Mouse (Mus musculus): ENCODE results near the gene Gnas.

The Gnas gene

DNA sequence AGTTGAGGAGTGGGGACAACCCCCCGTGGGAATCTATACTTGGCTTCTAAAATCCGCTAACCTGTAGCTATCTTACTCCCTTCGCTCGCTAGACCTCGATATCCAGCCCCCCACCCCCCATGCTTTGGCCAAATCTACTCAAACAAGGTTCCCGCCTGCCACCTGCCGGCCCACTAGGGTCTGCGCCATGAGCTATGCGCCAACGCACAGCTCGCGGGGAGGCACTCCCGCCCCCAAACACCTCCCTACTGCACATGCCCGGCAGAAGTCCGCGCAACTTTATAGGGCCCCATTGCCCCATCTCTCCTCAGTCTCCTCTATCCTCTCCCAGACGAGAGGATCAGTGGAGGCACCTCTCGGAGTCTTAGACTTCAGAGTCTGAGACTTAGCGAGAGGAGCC lies at the start of gene Gnas:
Gnas (plus strand) TSS at position 310 of the 400 bp plus-strand sequence.
- DNase-seq: peak; percentile 66 to 79

GRCm38 (mm10) chr2:174242431-174242830 lies 41.7 kb upstream of the Gnas start:
- no peak for DNase-seq

DNA sequence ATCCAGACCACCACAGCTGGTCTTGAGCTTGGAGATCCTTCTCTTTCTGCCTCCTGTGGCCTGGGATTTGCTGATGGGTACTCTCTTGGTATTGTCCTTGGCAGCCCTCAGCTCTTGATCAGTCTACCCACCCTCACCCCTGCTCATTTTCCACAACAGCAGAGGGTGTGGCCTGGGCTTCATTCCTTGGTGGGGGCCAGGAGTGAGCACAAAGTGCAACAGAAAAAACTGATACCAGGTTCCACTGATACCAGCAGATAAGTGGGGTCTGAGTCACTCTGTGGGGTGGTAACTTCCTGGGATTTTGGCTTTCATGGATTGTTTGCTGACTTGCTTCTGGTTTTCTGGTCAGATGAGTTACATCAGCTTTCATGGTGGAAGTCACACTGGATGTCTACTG lies 32.2 kb upstream of the Gnas start:
- DNase-seq: no peak

DNA sequence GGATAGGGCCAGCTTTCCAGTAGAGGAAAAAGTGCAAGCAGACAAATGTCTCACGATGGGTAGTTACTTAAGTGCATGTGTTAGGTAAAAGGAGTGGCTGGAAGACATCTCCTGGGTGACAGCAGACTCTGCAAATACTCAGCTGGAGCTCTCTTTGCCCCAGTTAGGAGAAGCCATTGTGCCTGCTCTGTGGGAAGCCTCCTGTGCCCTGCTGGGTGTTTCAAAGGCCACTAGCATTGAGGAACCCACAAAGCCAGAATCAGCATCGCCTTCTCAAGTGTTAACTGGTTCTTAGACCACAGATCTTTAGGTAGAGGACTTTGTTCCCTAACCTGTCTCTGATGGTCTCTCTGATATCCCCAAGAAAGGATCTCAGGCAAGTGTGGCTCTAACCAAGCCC lies 26.8 kb upstream of the Gnas start:
- DNase-seq: no peak

DNA sequence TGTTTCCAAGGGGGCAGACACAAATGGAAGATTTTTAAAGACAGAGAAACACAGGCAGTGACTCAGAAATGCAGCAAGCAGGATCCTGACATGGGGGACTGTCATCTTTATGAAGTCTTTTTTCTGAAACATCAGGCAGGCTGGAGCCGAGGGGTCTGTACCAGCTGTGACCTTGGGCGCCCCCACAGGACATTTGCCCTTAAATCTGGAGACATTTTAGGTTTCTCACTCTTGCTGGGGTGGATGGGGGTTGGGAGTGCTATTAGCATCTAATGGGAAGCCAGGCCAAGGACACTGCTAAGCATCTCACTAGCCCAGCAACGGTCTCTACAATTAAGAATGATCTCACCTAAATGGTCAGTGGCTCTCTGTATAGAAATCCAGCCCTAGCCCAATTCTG lies 24.1 kb upstream of the Gnas start:
- no peak for DNase-seq

GRCm38 (mm10) chr2:174260908-174261800 lies 23.0 kb upstream of the Gnas start:
- DNase-seq: no peak

DNA sequence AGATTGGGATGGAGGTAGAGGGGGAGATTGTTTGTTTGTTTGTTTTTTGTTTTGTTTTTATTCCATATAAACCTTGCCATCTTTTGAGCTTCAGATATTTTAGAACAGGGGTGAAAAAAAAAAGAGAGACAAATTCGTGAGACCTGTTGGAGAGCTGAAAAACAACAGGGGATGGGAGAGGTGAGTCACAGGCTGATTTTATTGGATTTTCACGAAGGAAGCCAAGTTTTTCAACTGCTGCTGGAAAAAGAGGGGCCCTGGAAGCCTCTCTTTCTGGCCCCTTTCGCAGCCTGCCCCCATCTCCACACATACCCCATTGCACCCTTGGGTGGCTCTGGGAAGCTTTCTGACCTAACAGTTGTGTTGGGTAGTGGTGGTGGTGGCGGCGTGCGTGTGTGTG lies 22.3 kb upstream of the Gnas start:
- no peak for DNase-seq

GRCm38 (mm10) chr2:174263110-174263815 lies 20.9 kb upstream of the Gnas start:
- no peak for DNase-seq

DNA sequence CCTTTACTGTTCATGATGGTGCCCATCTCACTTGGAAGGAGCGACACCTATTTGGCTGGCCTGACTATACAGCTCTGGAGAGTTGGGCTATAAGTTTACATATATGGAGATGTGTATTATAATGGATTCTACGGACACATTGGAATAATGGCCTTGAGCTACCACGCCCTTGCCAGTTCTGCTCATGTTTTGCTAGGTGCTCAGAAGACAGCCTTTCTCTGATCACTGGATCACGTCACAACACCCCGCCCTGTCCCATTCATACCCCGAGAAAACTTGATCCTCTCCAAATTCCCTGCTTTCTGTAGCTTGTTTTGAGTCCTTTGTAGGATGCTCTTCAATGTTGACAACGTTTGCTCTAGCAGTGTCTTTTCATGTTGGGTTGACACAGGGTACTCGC lies 19.9 kb upstream of the Gnas start:
- no peak for DNase-seq

DNA sequence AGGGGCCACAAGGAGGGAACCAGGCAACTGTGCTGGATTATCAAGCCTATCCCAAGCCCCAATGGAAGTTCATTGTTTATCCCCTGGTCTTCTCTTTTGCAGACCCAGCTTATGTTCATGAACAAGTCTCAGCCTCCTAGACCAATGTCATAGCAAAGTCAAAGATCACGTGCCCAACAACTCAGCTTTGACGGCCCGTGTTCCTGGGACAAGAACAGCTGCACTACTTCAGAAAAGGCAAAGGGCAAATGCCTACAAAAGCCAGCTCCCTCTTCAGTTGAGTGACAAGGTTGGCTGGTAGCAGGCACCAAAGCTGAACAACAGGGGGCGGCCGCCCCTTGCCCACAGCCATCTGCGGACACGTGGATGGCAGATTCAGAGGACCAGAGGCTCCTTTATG lies 13.7 kb upstream of the Gnas start:
- DNase-seq: no peak

- DNase-seq: no peak
These were observed 12.7 kb upstream of the Gnas start for GRCm38 (mm10) chr2:174271459-174271858.

DNA sequence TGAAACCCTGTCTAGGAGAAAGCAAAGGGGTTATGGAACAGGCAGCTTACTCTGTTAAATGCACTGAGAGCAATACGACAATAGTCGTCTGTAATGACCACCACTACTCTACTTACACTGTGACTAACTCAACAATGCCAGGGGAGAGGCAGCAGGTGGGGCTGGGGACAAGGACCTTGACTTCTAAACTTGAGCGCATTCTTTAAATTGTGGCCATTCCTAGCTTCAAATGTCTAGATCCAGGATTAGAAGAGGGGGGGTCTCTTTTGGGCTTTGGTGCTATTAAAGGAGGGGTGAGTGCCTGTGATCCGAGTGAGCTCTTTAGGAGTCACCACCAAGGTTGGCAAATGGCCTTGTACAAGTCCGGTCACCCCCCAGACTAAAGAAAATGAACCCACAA lies 11.0 kb upstream of the Gnas start:
- no peak for DNase-seq

DNA sequence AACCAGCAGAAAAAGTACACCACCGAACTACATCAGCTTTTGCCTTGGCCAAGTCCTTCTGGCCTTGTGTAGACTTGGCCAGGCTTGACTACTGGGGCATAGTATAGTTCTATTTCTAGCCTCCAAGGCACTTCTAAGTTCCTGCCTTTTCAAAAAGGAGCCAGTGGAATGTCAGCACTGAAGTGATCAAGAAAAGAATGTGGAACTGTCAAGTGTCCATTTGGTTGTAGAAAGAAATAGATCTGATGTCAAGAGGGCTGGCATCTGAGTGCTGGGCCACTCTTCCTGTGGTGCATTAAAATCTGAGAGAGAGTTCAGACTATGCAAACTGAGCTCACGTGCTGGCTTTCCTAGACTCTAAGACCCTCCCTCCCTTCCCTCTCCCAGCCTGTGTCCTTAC lies 10.2 kb upstream of the Gnas start:
- DNase-seq: no peak

DNA sequence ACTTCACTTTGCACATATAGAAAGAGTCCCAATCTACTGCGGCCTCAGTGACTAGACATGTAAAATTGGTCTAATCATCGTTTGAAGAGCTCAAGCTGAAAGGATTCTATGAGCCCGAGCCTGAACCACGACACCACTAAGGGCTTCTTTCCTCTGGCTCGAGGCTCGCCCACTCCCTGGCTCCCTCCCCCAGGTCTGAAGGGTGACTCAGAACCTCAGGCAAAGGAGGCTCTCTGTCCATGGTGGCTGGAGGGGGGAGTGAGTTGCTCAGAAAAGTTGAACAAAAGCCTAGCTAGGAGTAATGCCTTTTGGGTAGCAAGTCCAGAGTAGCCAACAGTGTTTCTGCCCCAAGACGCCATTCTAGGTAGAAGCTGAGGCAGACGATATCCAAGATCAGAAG lies 4.3 kb upstream of the Gnas start:
- no peak for DNase-seq

DNA sequence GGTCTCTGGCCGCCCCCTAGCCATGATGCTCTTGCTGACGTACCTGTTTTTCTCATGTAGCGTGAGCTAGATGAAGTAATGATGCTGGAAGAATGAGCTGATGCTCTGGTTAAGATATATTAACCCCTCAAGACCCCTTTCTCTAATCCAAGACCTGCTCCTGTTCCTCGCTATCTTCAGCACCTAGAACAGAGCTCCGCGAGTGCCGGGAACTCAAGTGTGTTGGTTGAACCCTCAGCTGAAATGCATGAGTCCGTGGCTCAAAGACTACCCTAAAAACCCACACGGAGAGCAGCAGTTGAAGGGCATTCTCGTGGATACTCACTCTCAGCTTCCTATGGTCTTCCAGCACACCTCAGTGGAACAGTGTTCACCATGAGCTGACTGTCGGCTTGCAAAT lies 779 bp upstream of the Gnas start:
- no peak for DNase-seq

DNA sequence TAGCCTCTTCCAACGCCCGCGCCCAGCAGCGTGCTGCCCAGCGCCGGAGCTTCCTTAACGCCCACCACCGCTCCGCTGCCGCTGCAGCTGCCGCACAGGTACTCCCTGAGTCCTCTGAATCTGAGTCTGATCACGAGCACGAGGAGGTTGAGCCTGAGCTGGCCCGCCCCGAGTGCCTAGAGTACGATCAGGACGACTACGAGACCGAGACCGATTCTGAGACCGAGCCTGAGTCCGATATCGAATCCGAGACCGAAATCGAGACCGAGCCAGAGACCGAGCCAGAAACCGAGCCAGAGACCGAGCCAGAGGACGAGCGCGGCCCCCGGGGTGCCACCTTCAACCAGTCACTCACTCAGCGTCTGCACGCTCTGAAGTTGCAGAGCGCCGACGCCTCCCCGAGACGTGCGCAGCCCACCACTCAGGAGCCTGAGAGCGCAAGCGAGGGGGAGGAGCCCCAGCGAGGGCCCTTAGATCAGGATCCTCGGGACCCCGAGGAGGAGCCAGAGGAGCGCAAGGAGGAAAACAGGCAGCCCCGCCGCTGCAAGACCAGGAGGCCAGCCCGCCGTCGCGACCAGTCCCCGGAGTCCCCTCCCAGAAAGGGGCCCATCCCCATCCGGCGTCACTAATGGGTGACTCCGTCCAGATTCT lies 812 bp downstream of the Gnas start:
- no peak for DNase-seq

- DNase-seq: no peak
These were observed 1.9 kb downstream of the Gnas start for GRCm38 (mm10) chr2:174285921-174286470.

DNA sequence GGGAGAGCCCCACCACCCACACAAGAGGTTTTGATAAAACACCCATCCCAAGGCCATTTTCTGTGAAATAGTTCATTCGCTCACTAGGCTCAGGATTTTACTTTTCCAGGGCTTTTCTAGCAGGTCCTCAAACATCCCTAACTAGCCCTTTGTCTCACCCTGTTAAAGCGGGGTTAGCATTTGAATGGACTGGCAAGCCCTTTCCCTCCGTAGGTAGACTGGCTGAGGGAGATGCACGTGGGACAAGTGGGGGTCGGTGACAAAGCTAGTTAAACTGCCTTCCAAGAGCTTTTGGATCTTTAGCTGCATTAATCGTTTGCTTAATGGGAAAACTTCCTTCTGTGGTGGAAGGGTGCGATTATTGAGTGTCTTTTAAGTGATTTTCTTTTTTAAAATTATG lies 3.8 kb downstream of the Gnas start:
- no peak for DNase-seq

- DNase-seq: no peak
These were observed 4.7 kb downstream of the Gnas start for GRCm38 (mm10) chr2:174288673-174289430.

DNA sequence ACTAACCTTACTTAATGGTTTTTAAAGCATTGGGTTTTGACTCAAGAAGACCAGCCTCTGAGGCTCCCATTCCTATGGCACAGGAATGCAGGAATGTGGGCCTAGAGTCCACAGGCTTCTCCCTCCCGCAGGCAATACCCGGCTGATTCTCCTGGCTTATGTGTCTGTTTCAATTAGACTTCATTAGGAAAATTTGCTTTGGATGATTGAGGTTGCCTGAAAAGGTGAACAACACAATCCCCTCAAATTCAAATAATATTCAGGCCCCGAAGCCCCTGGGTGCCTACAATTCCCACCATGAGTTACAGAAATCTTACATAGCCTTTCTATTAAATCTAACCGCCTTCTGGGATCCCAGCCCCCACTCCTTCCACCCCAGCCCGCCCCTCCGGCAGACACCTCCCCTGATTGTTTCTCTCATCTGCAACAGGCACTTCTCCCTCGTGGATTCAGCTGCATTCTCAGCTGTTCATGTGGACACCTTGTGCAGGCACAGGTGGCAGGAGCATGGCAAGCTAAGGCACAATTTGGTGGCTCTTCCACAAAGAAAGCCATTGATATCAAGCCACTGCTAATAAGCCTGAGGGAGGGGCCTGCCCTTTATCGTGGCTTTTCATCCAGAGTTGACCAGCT lies 7.0 kb downstream of the Gnas start:
- DNase-seq: no peak

- DNase-seq: no peak
These were observed 7.5 kb downstream of the Gnas start for GRCm38 (mm10) chr2:174291662-174292030.

DNA sequence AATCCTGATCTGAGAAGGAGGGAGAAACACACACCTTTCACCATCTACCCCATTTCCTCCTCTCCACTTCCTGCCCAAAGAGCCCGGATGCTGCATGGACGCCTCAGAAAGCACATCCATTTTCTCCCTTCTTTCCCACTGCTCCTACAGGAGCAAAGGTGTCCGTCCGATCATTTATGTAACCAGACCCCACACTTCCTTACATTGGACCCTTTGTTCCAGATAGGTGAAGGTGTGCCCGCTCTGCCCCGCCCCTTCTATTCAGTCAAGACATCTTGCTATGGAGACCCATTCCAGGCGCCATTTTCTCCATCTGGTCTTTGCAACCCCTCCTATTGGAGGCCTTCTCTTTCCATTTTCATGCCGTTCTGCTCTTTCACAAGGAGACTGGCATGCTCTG lies 10.3 kb downstream of the Gnas start:
- DNase-seq: no peak
